Mouse (Mus musculus) stomach, postnatal 0 days (tissue): ENCODE results near the gene Slc7a15. TPM values are rescaled to one million over a fixed set of nuclear protein-coding genes. Genes with fewer than 3 reads are reported as not detected.

Source experiments
- ATAC-seq: fragments of 200-750 bp; cut with Nextera tagmentation; 2 replicates; pipeline ENCODE4 v1.8.0; 2017; ENCODE audit not compliant: low FRiP score, low TSS enrichment
- DNase-seq: peaks from one replicate; pipeline ENCODE4 v3.0.0-alpha.2; 2016; ENCODE audit warnings: low spot score
- H3K27ac ChIP-seq: fragments of 300-500 bp; sonication (generic); replicated peaks from 2 replicates; pipeline ENCODE4 v1.5.1; 2014; ENCODE audit warnings: mild to moderate bottlenecking, control low read depth
- H3K27me3 ChIP-seq: fragments of 300-500 bp; sonication (generic); 2 replicates; pipeline ENCODE4 v1.6.1; 2014; ENCODE audit warnings: low read length; ENCODE audit not compliant: control insufficient read depth, insufficient read depth
- H3K36me3 ChIP-seq: fragments of 300-500 bp; sonication (generic); 2 replicates; pipeline ENCODE4 v1.6.1; 2014; ENCODE audit warnings: low read length, mixed read lengths; ENCODE audit not compliant: control insufficient read depth, insufficient read depth
- H3K4me1 ChIP-seq: fragments of 300-500 bp; sonication (generic); replicated peaks from 2 replicates; pipeline ENCODE4 v1.6.1; 2014; ENCODE audit warnings: antibody characterized with exemption; ENCODE audit not compliant: control insufficient read depth, insufficient read depth
- H3K4me2 ChIP-seq: fragments of 300-500 bp; sonication (generic); replicated peaks from 2 replicates; pipeline ENCODE4 v1.6.1; 2014; ENCODE audit warnings: low read depth, mild to moderate bottlenecking, control low read depth, moderate library complexity
- H3K4me3 ChIP-seq: fragments of 300-500 bp; sonication (generic); 2 replicates; pipeline ENCODE4 v1.5.1; 2014; ENCODE audit warnings: low read depth, low read length, control low read depth
- H3K9ac ChIP-seq: fragments of 300-500 bp; sonication (generic); 2 replicates; pipeline ENCODE4 v1.6.1; 2014; ENCODE audit warnings: mild to moderate bottlenecking, low read length, control low read depth, mixed read lengths
- H3K9me3 ChIP-seq: fragments of 300-500 bp; sonication (generic); 2 replicates; pipeline ENCODE4 v1.6.1; 2016; ENCODE audit warnings: low read length; ENCODE audit not compliant: control insufficient read depth
- CTCF ChIP-seq: IDR thresholded peaks from 2 replicates; pipeline ENCODE4 v1.5.1; 2016; ENCODE audit warnings: antibody characterized with exemption, low read depth, mild to moderate bottlenecking, moderate library complexity
- EP300 ChIP-seq: optimal IDR thresholded peaks from 2 replicates; pipeline ENCODE3; 2016; ENCODE audit warnings: antibody characterized with exemption
- WGBS: fragments of 180-500 bp; shearing (Covaris S2); extraction: QIAGEN DNeasy Blood & Tissue Kit; methylation state at CpG from one replicate; pipeline ENCODE4 v1.1.7; 2014; 5-methylcytosine and 5-hydroxymethylcytosine counted together
- polyA plus RNA-seq: library from polyadenylated mRNA; unstranded; fragments of >200 nt; fragmentation: Nextera tagmentation; extraction: Ambion mirVana; gene quantifications from 2 replicates; pipeline ENCODE4 v1.2.1, GENCODE M21; 2015

Slc7a15 gene
- polyA plus RNA-seq, 1 experiment from 2014 or later, result not detected

DNA sequence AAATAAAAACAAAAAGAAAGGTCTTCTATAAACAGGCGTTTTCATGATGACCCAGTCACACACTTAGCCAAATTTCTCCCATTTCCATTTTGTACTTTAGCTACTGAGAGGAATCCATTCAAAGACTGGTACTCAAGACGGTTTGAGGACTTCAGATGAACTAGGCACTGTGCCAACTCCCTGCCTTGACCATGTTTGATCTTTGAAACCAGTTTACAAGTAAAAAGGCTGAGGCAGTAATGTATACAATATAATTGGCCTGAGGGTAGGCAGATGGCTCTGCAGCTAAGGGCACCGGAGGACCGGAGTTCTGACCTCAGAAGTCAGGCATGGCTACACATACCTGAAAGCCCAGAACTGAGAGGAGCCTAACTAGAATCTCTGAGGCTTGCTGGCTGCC lies 109.8 kb downstream of the Slc7a15 start:
- TF ChIP-seq EP300, result no peak
- TF ChIP-seq CTCF, result no peak
- 30% methylated on average over 4 of the region's 4 CpGs for WGBS
- no peaks in the 10 kb centered on the region for H3K36me3 ChIP-seq
- ATAC-seq, result no peak
- H3K27ac ChIP-seq, result no peak overlapping the region
- H3K27me3 ChIP-seq, result no peaks in the 10 kb centered on the region
- no peak for DNase-seq
- no peak overlapping the region for H3K9ac ChIP-seq
- H3K9me3 ChIP-seq, result no peaks in the 10 kb centered on the region
- no peak overlapping the region for H3K4me2 ChIP-seq
- H3K4me1 ChIP-seq, result no peaks in the 10 kb centered on the region; the same call in none of the 2 replicates
- H3K4me3 ChIP-seq, result no peak overlapping the region

DNA sequence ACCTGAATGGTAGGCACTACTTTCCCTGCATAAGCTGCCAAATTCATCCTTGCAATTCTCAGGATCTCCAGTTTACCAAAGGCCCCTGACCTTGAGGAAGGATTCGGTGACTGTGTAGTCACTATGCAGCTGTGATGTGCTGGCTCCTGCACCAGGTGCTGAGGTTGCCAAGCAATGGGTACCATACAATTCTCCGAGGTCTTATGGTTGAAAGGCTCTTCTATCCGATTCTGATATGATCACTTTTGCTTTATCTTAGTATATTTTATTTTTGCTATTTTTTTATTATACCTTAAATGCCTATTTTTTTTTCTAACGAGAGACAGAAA lies 110.2 kb downstream of the Slc7a15 start:
- H3K4me3 ChIP-seq, result no peak overlapping the region
- H3K36me3 ChIP-seq, result no peaks in the 10 kb centered on the region
- H3K27me3 ChIP-seq, result no peaks in the 10 kb centered on the region
- WGBS, result 73% methylated on average over 4 of the region's 4 CpGs
- TF ChIP-seq CTCF, result no peak
- TF ChIP-seq EP300, result no peak
- no peaks in the 10 kb centered on the region for H3K9me3 ChIP-seq
- H3K4me1 ChIP-seq, result no peaks in the 10 kb centered on the region; the same call in none of the 2 replicates
- no peak overlapping the region for H3K9ac ChIP-seq
- DNase-seq (no peak), ATAC-seq (peak; percentile 47)
- H3K27ac ChIP-seq, result peak overlapping the region; percentile 37
- H3K4me2 ChIP-seq, result no peak overlapping the region

DNA sequence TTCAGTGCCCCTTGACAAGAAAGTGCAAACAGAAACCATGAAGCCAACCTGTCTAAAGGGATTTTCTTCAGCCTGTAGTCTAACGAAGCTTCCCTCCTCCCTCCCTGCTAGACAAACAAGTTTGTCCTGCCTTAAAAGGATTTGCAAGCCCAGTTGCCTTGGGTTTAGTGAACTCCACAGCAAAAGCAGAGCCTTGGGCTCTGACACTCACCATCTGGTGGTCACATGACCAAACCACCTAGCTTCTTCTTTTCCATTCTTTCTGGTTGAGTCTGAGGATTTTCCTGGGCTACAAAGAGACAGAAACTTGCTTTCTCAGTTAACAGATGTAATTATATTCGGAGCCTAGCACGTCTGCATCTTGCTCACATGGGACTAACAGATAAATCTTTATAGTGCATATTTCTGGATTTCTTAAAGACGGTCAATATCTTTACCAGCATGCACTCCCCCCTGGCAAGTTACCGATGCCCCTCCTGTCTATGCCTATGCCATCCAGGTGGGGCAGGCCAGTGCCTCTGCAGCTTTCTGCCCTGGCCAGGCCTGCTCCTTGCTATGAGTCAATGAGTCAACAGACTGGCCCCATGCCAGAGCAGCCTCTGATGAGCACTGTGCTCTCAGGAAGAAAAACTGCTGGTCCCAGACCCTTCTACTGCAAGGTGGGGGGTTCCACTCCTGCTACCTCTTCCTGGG lies 110.8 kb downstream of the Slc7a15 start:
- ATAC-seq (peak; percentile 94), DNase-seq (peak; percentile 89)
- H3K4me3 ChIP-seq, result no peak overlapping the region
- no peaks in the 10 kb centered on the region for H3K36me3 ChIP-seq
- WGBS, result 47% methylated on average over 5 of the region's 5 CpGs
- H3K9me3 ChIP-seq, result no peaks in the 10 kb centered on the region
- TF ChIP-seq EP300 (no peak), CTCF (peak; percentile 44)
- no peaks in the 10 kb centered on the region for H3K27me3 ChIP-seq
- H3K4me1 ChIP-seq, result no peaks in the 10 kb centered on the region; the same call in none of the 2 replicates
- H3K4me2 ChIP-seq, result 0 out of 2 replicates have a peak overlapping the region, but pooled peaks have one; percentile 8
- H3K27ac ChIP-seq, result peak overlapping the region; percentile 37
- no peak overlapping the region for H3K9ac ChIP-seq

DNA sequence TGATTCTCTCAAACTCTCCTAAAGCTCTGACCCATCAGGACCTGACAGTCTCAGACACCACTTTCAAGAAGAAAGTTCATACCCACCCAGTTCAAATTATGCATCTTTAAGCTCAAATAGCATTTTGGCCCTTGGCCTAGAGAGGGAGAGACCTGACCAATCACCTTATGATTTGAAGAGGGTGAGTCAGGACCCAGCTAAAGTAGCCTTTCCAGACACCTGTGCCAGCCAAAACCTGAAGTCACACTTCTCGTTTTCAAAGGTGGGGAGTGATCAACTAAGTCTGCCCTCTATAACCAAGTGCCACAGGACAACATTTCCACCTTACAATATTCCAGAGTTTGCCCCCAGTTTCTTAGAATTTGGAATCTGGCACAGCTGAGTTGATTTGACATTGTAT lies 111.6 kb downstream of the Slc7a15 start:
- H3K9me3 ChIP-seq, result no peaks in the 10 kb centered on the region
- 45% methylated on average over 1 of the region's 1 CpGs for WGBS
- TF ChIP-seq CTCF (no peak), EP300 (no peak)
- DNase-seq (no peak), ATAC-seq (0 out of 2 replicates have a peak, but pooled peaks have one; percentile 34)
- H3K9ac ChIP-seq, result no peak overlapping the region
- peak overlapping the region; percentile 37 for H3K27ac ChIP-seq
- H3K4me1 ChIP-seq, result no peaks in the 10 kb centered on the region; the same call in none of the 2 replicates
- no peaks in the 10 kb centered on the region for H3K27me3 ChIP-seq
- H3K4me2 ChIP-seq, result no peak overlapping the region
- H3K36me3 ChIP-seq, result no peaks in the 10 kb centered on the region
- no peak overlapping the region for H3K4me3 ChIP-seq

DNA sequence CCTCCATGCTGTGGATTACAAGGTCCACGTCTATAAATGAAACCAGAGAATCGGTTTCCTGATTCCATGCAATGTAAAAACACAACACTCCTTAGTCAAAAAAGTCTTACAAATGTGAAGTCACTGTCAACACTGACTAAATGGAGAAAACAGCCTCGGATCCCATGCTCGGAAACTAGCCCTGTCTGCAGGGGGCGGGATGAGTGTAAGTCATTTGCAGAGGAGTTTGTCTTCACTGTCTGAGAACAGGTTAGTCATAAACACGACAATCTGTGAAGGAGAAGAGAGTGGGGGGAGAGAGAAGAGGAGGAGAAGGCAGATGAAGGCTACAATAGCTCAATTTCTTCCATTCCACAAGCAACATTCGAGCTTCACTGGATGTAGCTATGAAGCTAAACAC lies 113.6 kb downstream of the Slc7a15 start:
- H3K4me3 ChIP-seq, result no peak overlapping the region
- H3K9me3 ChIP-seq, result no peaks in the 10 kb centered on the region
- no peak overlapping the region for H3K9ac ChIP-seq
- H3K27ac ChIP-seq, result no peak overlapping the region
- H3K4me2 ChIP-seq, result no peak overlapping the region
- TF ChIP-seq EP300 (no peak), CTCF (no peak)
- ATAC-seq (no peak), DNase-seq (no peak)
- no peaks in the 10 kb centered on the region for H3K36me3 ChIP-seq
- WGBS, result 77% methylated on average over 7 of the region's 7 CpGs
- H3K27me3 ChIP-seq, result no peaks in the 10 kb centered on the region
- no peaks in the 10 kb centered on the region; the same call in none of the 2 replicates for H3K4me1 ChIP-seq

DNA sequence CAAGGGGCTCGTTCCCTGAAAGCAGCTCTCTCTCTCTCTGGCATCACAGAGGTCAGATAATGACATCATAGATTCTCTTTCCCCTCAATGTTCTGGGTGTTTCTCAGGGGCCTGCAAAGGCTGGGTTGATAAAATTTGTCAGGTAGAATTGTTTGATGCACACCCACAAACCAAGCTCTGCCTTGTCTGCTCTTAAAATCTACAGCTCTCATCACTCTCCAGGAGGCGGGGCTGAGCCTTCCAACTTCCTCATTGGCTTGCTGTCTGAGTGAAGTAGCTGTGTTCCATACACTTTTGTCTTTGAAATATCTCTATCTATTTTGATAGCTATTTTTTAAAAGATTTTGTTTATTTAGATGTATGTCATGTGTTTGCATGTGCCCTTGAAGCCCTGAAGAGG lies 116.7 kb downstream of the Slc7a15 start:
- H3K9me3 ChIP-seq, result no peaks in the 10 kb centered on the region
- H3K9ac ChIP-seq, result no peak overlapping the region
- H3K27ac ChIP-seq, result no peak overlapping the region
- no peak for TF ChIP-seq CTCF
- TF ChIP-seq EP300, result no peak
- H3K27me3 ChIP-seq, result no peaks in the 10 kb centered on the region
- H3K4me1 ChIP-seq, result no peaks in the 10 kb centered on the region; the same call in 1 of the 2 replicates
- WGBS, result 64% methylated on average over 2 of the region's 2 CpGs
- H3K4me3 ChIP-seq, result no peak overlapping the region
- H3K4me2 ChIP-seq, result no peak overlapping the region
- ATAC-seq, result no peak
- H3K36me3 ChIP-seq, result no peaks in the 10 kb centered on the region
- DNase-seq, result no peak

Other genes with a start within 250 kb of the Slc7a15 start
- 32.9 and 39.5 TPM in 2 replicates for gene Rhob, start 99.1 kb downstream of the Slc7a15 start, polyA plus RNA-seq
- 22.6 and 23.8 TPM in 2 replicates for gene Pum2, start 75.1 kb upstream of the Slc7a15 start, polyA plus RNA-seq
- 175 and 194 TPM in 2 replicates for gene Sdc1, start 172.3 kb upstream of the Slc7a15 start, polyA plus RNA-seq